Mouse (Mus musculus) MEL (cell line): ENCODE measurements around the gene Rbm14. TPM values are rescaled to one million over a fixed set of nuclear protein-coding genes. Genes with fewer than 3 reads are reported as not detected.

ENCODE experiments used
- DNase-seq: peaks from one replicate; pipeline ENCODE4 v3.0.0; 2011; ENCODE audit warnings: low read depth, low spot score
- H3K27ac ChIP-seq: 2 replicates; pipeline ENCODE4 v1.5.1; 2012; ENCODE audit warnings: low read depth, mild to moderate bottlenecking, control low read depth, low read length, moderate library complexity; ENCODE audit not compliant: control insufficient read depth
- H3K27me3 ChIP-seq, 2 experiments: fragments of 150-350 bp in 1 of 2; sonication (generic) in 1 of 2; 2 replicates each; pipeline ENCODE4 v1.6.1; 2012; ENCODE audit warnings: low read length in 2 of 2, mild to moderate bottlenecking in 2 of 2, improper control_type of control experiment in 1 of 2, moderate library complexity in 1 of 2; ENCODE audit not compliant: insufficient read depth in 2 of 2, control insufficient read depth in 1 of 2
- H3K36me3 ChIP-seq, 2 experiments: 2 replicates each; pipeline ENCODE4 v1.6.1; 2012 to 2014; ENCODE audit warnings: low read length in 2 of 2, improper control_type of control experiment in 1 of 2, inconsistent platforms in 1 of 2, mild to moderate bottlenecking in 1 of 2; ENCODE audit not compliant: insufficient read depth in 2 of 2, control insufficient read depth in 1 of 2
- H3K4me1 ChIP-seq, 2 experiments: fragments of 150-350 bp in 1 of 2; sonication (generic) in 1 of 2; 2 replicates each; pipeline ENCODE4 v1.6.1; 2012; ENCODE audit warnings: low read length in 2 of 2, improper control_type of control experiment in 1 of 2, mild to moderate bottlenecking in 1 of 2; ENCODE audit not compliant: insufficient read depth in 2 of 2, control insufficient read depth in 1 of 2
- H3K4me3 ChIP-seq, 2 experiments: fragments of 150-350 bp in 1 of 2; sonication (generic) in 1 of 2; 2 replicates each; pipeline ENCODE4 v1.5.1; 2012; ENCODE audit warnings: low read depth in 2 of 2, low read length in 2 of 2, mild to moderate bottlenecking in 2 of 2, moderate library complexity in 2 of 2, control low read depth in 1 of 2, improper control_type of control experiment in 1 of 2; ENCODE audit not compliant: control insufficient read depth in 1 of 2, insufficient read depth in 1 of 2
- H3K79me2 ChIP-seq: 2 replicates; pipeline ENCODE4 v1.6.1; 2012; ENCODE audit warnings: mild to moderate bottlenecking, low read length, moderate library complexity; ENCODE audit not compliant: control insufficient read depth, poor library complexity, insufficient read depth
- H3K9ac ChIP-seq: 2 replicates; pipeline ENCODE4 v1.6.1; 2012; ENCODE audit warnings: low read depth, mild to moderate bottlenecking, control low read depth, low read length, moderate library complexity; ENCODE audit not compliant: control insufficient read depth, poor library complexity, severe bottlenecking
- H3K9me3 ChIP-seq: fragments of 150-350 bp; sonication (generic); replicated peaks from 2 replicates; pipeline ENCODE4 v1.6.1; 2012; ENCODE audit warnings: mild to moderate bottlenecking, low read length, improper control_type of control experiment, moderate library complexity; ENCODE audit not compliant: insufficient read depth
- CHD2 ChIP-seq: IDR thresholded peaks from 2 replicates; pipeline ENCODE4 v1.6.1; 2011; ENCODE audit warnings: low read length, improper control_type of control experiment
- CTCF ChIP-seq, 3 experiments: IDR thresholded peaks in 2 of 3; conservative IDR thresholded peaks in 1 of 3; 2 replicates each; pipeline ENCODE4 v1.5.1; 2011 to 2012; ENCODE audit warnings: low read length in 3 of 3, low read depth in 2 of 3, mild to moderate bottlenecking in 2 of 3, improper control_type of control experiment in 1 of 3, inconsistent platforms in 1 of 3, mixed read lengths in 1 of 3, moderate library complexity in 1 of 3; ENCODE audit not compliant: control insufficient read depth in 1 of 3, insufficient read depth in 1 of 3, poor library complexity in 1 of 3, severe bottlenecking in 1 of 3
- EP300 ChIP-seq, 2 experiments: IDR thresholded peaks; 2 replicates each; pipeline ENCODE4 v1.6.1; 2011; ENCODE audit warnings: improper control_type of control experiment in 2 of 2, low read length in 2 of 2, low read depth in 1 of 2, mild to moderate bottlenecking in 1 of 2
- GATA1 ChIP-seq: IDR thresholded peaks from 2 replicates; pipeline ENCODE4 v1.6.1; 2011; ENCODE audit warnings: low read depth, low read length, improper control_type of control experiment
- JUND ChIP-seq: IDR thresholded peaks from 2 replicates; pipeline ENCODE4 v1.6.1; 2011; ENCODE audit warnings: low read depth, mild to moderate bottlenecking, improper control_type of control experiment, low read length
- KAT2A ChIP-seq: conservative IDR thresholded peaks from 2 replicates; pipeline ENCODE4 v1.6.1; 2012; ENCODE audit warnings: low read depth, low read length, improper control_type of control experiment, inconsistent platforms
- MAFK ChIP-seq: IDR thresholded peaks from 2 replicates; pipeline ENCODE4 v1.6.1; 2011; ENCODE audit warnings: low read depth, mild to moderate bottlenecking, low read length, improper control_type of control experiment, borderline replicate concordance
- MAX ChIP-seq: IDR thresholded peaks from 2 replicates; pipeline ENCODE4 v1.6.1; 2011; ENCODE audit warnings: low read length, improper control_type of control experiment
- MAZ ChIP-seq: IDR thresholded peaks from 2 replicates; pipeline ENCODE4 v1.6.1; 2012; ENCODE audit warnings: low read depth, mild to moderate bottlenecking, inconsistent platforms, low read length, improper control_type of control experiment
- MEF2A ChIP-seq: IDR thresholded peaks from 2 replicates; pipeline ENCODE4 v1.6.1; 2014; ENCODE audit warnings: low read depth, mild to moderate bottlenecking, inconsistent platforms, low read length, improper control_type of control experiment; ENCODE audit not compliant: poor library complexity, insufficient replicate concordance, severe bottlenecking; ENCODE audit errors: extremely low read depth
- MYB ChIP-seq: IDR thresholded peaks from 2 replicates; pipeline ENCODE4 v1.6.1; 2011; ENCODE audit warnings: mild to moderate bottlenecking, low read depth, low read length, improper control_type of control experiment
- MYC ChIP-seq: IDR thresholded peaks from 2 replicates; pipeline ENCODE4 v1.6.1; 2011; ENCODE audit warnings: low read depth, mild to moderate bottlenecking, low read length, improper control_type of control experiment, moderate library complexity
- NELFE ChIP-seq: IDR thresholded peaks from 2 replicates; pipeline ENCODE4 v1.6.1; 2011; ENCODE audit warnings: low read depth, low read length, improper control_type of control experiment
- NRF1 ChIP-seq: IDR thresholded peaks from 2 replicates; pipeline ENCODE4 v1.6.1; 2014; ENCODE audit warnings: low read depth, mild to moderate bottlenecking, inconsistent platforms, low read length, improper control_type of control experiment, moderate library complexity; ENCODE audit not compliant: poor library complexity, insufficient read depth, severe bottlenecking
- RAD21 ChIP-seq: IDR thresholded peaks from 2 replicates; pipeline ENCODE4 v1.6.1; 2011; ENCODE audit warnings: mild to moderate bottlenecking, low read depth, low read length, improper control_type of control experiment
- SIN3A ChIP-seq: IDR thresholded peaks from 2 replicates; pipeline ENCODE4 v1.6.1; 2012; ENCODE audit warnings: low read length, improper control_type of control experiment, inconsistent platforms
- SMC3 ChIP-seq: IDR thresholded peaks from 2 replicates; pipeline ENCODE4 v1.6.1; 2011; ENCODE audit warnings: low read depth, low read length, improper control_type of control experiment
- TBP ChIP-seq: IDR thresholded peaks from 2 replicates; pipeline ENCODE4 v1.8.0; 2011; ENCODE audit warnings: low read depth, low read length, improper control_type of control experiment
- UBTF ChIP-seq: IDR thresholded peaks from 2 replicates; pipeline ENCODE4 v1.6.1; 2012; ENCODE audit warnings: low read depth, mild to moderate bottlenecking, inconsistent platforms, low read length, improper control_type of control experiment, moderate library complexity, borderline replicate concordance; ENCODE audit not compliant: insufficient read depth
- ZC3H11A ChIP-seq: IDR thresholded peaks from 2 replicates; pipeline ENCODE4 v1.6.1; 2012; ENCODE audit warnings: low read depth, mild to moderate bottlenecking, inconsistent platforms, low read length, improper control_type of control experiment
- ZNF384 ChIP-seq: IDR thresholded peaks from 2 replicates; pipeline ENCODE4 v1.6.1; 2012; ENCODE audit warnings: low read depth, mild to moderate bottlenecking, inconsistent platforms, low read length, improper control_type of control experiment
- polyA plus RNA-seq, 2 experiments: library from polyadenylated mRNA; stranded (reverse) in 1 of 2; unstranded in 1 of 2; fragments of >175 nt in 1 of 2; fragments of >200 nt in 1 of 2; gene quantifications; 2 replicates each; pipeline versions ENCODE4 v1.2.1 to v1.2.4; 2012; ENCODE audit warnings: low replicate concordance in 2 of 2, low read depth in 1 of 2; ENCODE audit not compliant: insufficient read length in 2 of 2, insufficient read depth in 1 of 2, missing spikeins in 1 of 2
- total RNA-seq: library from RNA; depleted of rRNA; stranded (reverse); fragments of 300-350 nt; gene quantifications from 2 replicates; pipeline ENCODE4 v1.2.3, GENCODE M21; 2012

The Rbm14 gene
- total and polyA plus RNA-seq, 3 experiments: 44.7 to 82.3 TPM; not detected in 1

GRCm38 (mm10) chr19:4847490-4847889, 36.1 kb upstream of the Rbm14 start:
- DNase-seq: peak; percentile 82
- H3K79me2 ChIP-seq: no peaks in the 10 kb centered on the region
- no peak overlapping the region for H3K27ac ChIP-seq
- no peak overlapping the region for H3K4me3 ChIP-seq
- H3K9me3 ChIP-seq: no peaks in the 10 kb centered on the region
- peaks cover 7 to 12% of the 10 kb centered on the region in 2 experiments; a peak in 3 of 4 replicates for H3K4me1 ChIP-seq
- peaks cover 0 to 2% of the 10 kb centered on the region in 2 experiments; a peak in 3 of 4 replicates for H3K27me3 ChIP-seq
- TF ChIP-seq JUND (no peak), TBP (no peak), MAFK (no peak), MYB (no peak), SIN3A (peak; percentile 50; the same call in 1 of the 2 replicates), KAT2A (no peak), NELFE (no peak), MEF2A (no peak), ZC3H11A (peak; percentile 82), SMC3 (peak; percentile 91), RAD21 (peak; percentile 74), CHD2 (no peak), CTCF (IDR thresholded peaks at IDR 0.05 in 2 of 3, conservative IDR thresholded peaks at IDR 0.05 in 1 of 3; ENCODE audit: control insufficient read depth in 1 of 3, insufficient read depth in 1 of 3, low read depth in 2 of 3, low read length in 3 of 3, poor library complexity in 1 of 3, severe bottlenecking in 1 of 3) (peak; percentile 69 to 80 (median 71))
- no peak overlapping the region for H3K9ac ChIP-seq
- peaks cover 0 to 10% of the 10 kb centered on the region in 2 experiments; a peak in 2 of 4 replicates for H3K36me3 ChIP-seq

GRCm38 (mm10) chr19:4845846-4846245, 34.4 kb upstream of the Rbm14 start:
- DNase-seq: peak; percentile 57
- Histone ChIP-seq H3K79me2 (no peaks in the 10 kb centered on the region), H3K27me3 (no peaks in the 10 kb centered on the region; a peak in 2 of 4 replicates), H3K9me3 (no peaks in the 10 kb centered on the region), H3K9ac (no peak overlapping the region), H3K4me3 (peak overlapping the region in 1 of 2 experiments; percentile 10; a peak in 1 of 4 replicates), H3K36me3 (peaks cover 0 to 12% of the 10 kb centered on the region in 2 experiments; a peak in 2 of 4 replicates), H3K27ac (peak overlapping the region; percentile 31), H3K4me1 (peaks cover 15 to 20% of the 10 kb centered on the region in 2 experiments)
- no peak for TF ChIP-seq MAZ
- TF ChIP-seq UBTF: no peak
- TF ChIP-seq EP300 (IDR thresholded peaks at IDR 0.05; ENCODE audit: low read depth in 1 of 2, low read length in 2 of 2): 0 out of 4 replicates have a peak, but pooled peaks of 1 of the 2 experiments have one; percentile 30
- TF ChIP-seq GATA1: no peak
- no peak for TF ChIP-seq CTCF (IDR thresholded peaks at IDR 0.05 in 2 of 3, conservative IDR thresholded peaks at IDR 0.05 in 1 of 3; ENCODE audit: control insufficient read depth in 1 of 3, insufficient read depth in 1 of 3, low read depth in 2 of 3, low read length in 3 of 3, poor library complexity in 1 of 3, severe bottlenecking in 1 of 3)
- TF ChIP-seq ZNF384: peak; percentile 79
- TF ChIP-seq MYC: 0 out of 2 replicates have a peak, but pooled peaks have one; percentile 32
- no peak for TF ChIP-seq MAX
- no peak for TF ChIP-seq NRF1
- TF ChIP-seq RAD21: no peak
